Mouse (Mus musculus) thymus, adult 2 months (tissue): ENCODE data around the gene Tcp10b.
"Not testable (repeated sequence)": the region's sequence is repeated elsewhere in the genome, so short reads cannot be mapped to it uniquely, and the experiment has no call there.

Experiments used
- CTCF ChIP-seq: fragments of 200-500 bp; IDR thresholded peaks from 2 replicates; pipeline ENCODE4 v1.5.1; 2012; ENCODE audit warnings: mild to moderate bottlenecking, control low read depth, low read length, moderate library complexity, borderline replicate concordance; ENCODE audit not compliant: control insufficient read depth, poor library complexity, insufficient read depth; ENCODE audit errors: extremely low read depth
- POLR2A ChIP-seq: fragments of 200-500 bp; IDR thresholded peaks from 2 replicates; pipeline ENCODE4 v1.6.1; 2012; ENCODE audit warnings: mild to moderate bottlenecking, low read length, control low read depth, moderate library complexity; ENCODE audit not compliant: control insufficient read depth, poor library complexity, insufficient read depth; ENCODE audit errors: extremely low read depth

GRCm38 (mm10) chr17:13067864-13068385, 7.0 kb downstream of the Tcp10b start:
- not testable (repeated sequence) for TF ChIP-seq POLR2A, CTCF
